Mouse (Mus musculus) forebrain, embryonic 16.5 days (tissue): Measurements from ENCODE around the gene Zfp992. TPM values are rescaled to one million over a fixed set of nuclear protein-coding genes. Genes with fewer than 3 reads are reported as not detected.
"Not testable (repeated sequence)": the region's sequence is repeated elsewhere in the genome, so short reads cannot be mapped to it uniquely, and the experiment has no call there.

ENCODE experiments used
- ATAC-seq: fragments of 200-750 bp; cut with Nextera tagmentation; 2 replicates; pipeline ENCODE4 v1.8.0; 2017; ENCODE audit warnings: mild to moderate bottlenecking, moderate library complexity
- H3K27ac ChIP-seq: fragments of 300-500 bp; sonication (generic); 2 replicates; pipeline ENCODE4 v1.5.1; 2014; ENCODE audit warnings: low read length, control low read depth
- H3K27me3 ChIP-seq: fragments of 300-500 bp; sonication (generic); replicated peaks from 2 replicates; pipeline ENCODE4 v1.6.1; 2014; ENCODE audit warnings: low read length; ENCODE audit not compliant: control insufficient read depth, insufficient read depth
- H3K36me3 ChIP-seq: fragments of 300-500 bp; sonication (generic); 2 replicates; pipeline ENCODE4 v1.6.1; 2014; ENCODE audit not compliant: control insufficient read depth, insufficient read depth
- H3K4me1 ChIP-seq: fragments of 300-500 bp; sonication (generic); replicated peaks from 2 replicates; pipeline ENCODE4 v1.6.1; 2014; ENCODE audit warnings: low read length; ENCODE audit not compliant: control insufficient read depth, insufficient read depth
- H3K4me2 ChIP-seq: fragments of 300-500 bp; sonication (generic); 2 replicates; pipeline ENCODE4 v1.6.1; 2014; ENCODE audit warnings: mild to moderate bottlenecking, low read length, control low read depth
- H3K4me3 ChIP-seq: fragments of 300-500 bp; sonication (generic); replicated peaks from 2 replicates; pipeline ENCODE4 v1.5.1; 2014; ENCODE audit warnings: mild to moderate bottlenecking, low read length, control low read depth
- H3K9ac ChIP-seq: fragments of 300-500 bp; sonication (generic); replicated peaks from 2 replicates; pipeline ENCODE4 v1.6.1; 2014; ENCODE audit warnings: low read depth, low read length, control low read depth
- H3K9me3 ChIP-seq: fragments of 300-500 bp; sonication (generic); 2 replicates; pipeline ENCODE4 v1.6.1; 2016; ENCODE audit warnings: low read length; ENCODE audit not compliant: control insufficient read depth
- WGBS: fragments of 180-500 bp; shearing (Covaris S2); extraction: QIAGEN DNeasy Blood & Tissue Kit; methylation state at CpG from one replicate; pipeline ENCODE4 v1.1.7; 2014; 5-methylcytosine and 5-hydroxymethylcytosine counted together
- polyA plus RNA-seq: library from polyadenylated mRNA; unstranded; fragments of >200 nt; fragmentation: Nextera tagmentation; extraction: Ambion mirVana; gene quantifications from 2 replicates; pipeline ENCODE4 v1.2.1, GENCODE M21; 2015

Zfp992 gene
- 1.7 and 1.8 TPM in 2 replicates for polyA plus RNA-seq

DNA sequence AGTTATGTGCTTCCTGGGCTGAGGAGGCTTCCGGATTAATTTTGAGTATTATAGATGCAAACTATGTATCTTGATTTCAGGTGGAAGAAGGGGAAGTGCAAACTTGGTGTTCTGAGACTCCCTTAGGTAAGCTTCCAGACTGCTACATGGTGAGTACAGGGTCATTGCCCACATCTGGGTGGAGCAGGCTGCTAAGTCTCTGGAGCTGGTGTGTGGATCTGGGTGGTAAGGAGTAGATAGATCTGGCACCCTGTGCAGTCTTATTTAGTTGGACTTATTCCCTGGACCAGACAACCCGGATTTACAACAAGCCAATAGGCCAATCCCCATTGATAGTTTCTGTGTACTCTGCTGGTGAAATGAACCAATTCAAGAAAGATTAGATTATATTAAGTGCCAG lies at the start of gene Zfp992:
Zfp992 (plus strand) TSS at position 74 of the 400 bp plus-strand sequence.
- H3K4me2 ChIP-seq, H3K9ac ChIP-seq, H3K27me3 ChIP-seq, H3K36me3 ChIP-seq, H3K4me1 ChIP-seq, ATAC-seq, H3K4me3 ChIP-seq, H3K27ac ChIP-seq: not testable (repeated sequence)
- 91% methylated on average over 2 of the region's 2 CpGs for WGBS
- peaks cover 20% of the 10 kb centered on the region for H3K9me3 ChIP-seq

DNA sequence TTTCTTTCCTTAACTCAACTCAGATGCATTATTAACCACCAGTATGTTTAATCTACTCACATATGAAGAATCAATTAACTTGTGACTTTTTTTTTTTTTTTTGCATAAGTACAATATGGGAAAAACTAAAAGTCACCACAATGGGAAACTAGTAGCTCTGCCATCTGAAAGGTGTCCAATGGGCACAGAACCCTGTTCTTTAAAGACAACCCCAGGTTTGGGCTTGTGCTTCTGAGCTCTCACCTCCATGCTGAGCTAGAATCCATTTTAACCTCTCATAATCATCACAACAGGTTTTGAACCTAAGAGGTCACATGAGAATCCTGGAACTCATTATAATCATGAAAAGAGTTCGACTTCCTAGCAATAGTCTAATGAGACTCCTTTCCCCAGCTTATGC lies 19.4 kb upstream of the Zfp992 start:
- ATAC-seq, H3K4me1 ChIP-seq, H3K27me3 ChIP-seq, H3K9ac ChIP-seq, H3K4me2 ChIP-seq, H3K36me3 ChIP-seq, H3K4me3 ChIP-seq, H3K27ac ChIP-seq: not testable (repeated sequence)
- peaks cover 14% of the 10 kb centered on the region for H3K9me3 ChIP-seq
- WGBS: 0% methylated on average over 1 of the region's 1 CpGs

DNA sequence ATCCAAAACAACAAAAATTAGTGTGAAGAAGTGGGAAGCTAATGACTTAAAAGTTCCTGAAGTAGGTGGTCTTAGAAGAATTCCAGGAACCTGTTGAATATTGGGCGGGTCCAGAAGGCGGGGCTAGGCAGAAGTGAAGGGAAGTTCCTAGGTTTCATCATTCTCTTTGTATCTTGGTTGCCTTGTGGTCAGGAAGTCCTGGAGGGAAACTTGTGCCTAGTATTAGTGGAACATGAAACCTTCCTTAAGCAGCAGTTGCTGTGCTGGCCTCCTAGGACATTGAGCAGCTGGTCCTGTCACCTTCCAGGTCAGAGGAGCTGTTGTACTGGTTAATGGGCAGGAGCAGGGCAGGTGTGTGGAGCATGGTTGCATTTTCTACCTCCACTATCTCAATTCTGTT lies 17.9 kb upstream of the Zfp992 start:
- H3K9ac ChIP-seq, H3K36me3 ChIP-seq, H3K4me2 ChIP-seq, H3K4me1 ChIP-seq, H3K4me3 ChIP-seq, H3K27me3 ChIP-seq, ATAC-seq, H3K27ac ChIP-seq: not testable (repeated sequence)
- H3K9me3 ChIP-seq: peaks cover 17% of the 10 kb centered on the region
- 64% methylated on average over 2 of the region's 2 CpGs for WGBS

DNA sequence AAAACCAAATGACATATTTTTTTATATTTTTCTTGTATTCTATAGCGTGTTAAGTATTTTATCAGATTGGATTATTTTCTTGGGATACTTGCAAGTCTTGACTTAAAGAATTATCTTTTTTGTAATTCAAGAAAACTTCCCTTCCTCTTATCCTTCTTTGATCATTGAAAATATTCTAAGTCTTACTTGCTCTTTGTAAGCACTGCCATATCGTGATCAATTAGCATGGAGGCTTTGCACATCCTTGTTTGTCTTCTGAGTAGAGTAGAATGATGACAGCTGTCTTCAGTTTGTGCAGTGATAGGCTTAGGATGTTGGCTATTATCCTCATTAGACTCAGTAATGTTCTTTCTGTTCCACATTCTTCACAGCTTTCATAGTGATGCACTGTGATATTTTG lies 13.3 kb upstream of the Zfp992 start:
- H3K36me3 ChIP-seq, H3K4me3 ChIP-seq, H3K27me3 ChIP-seq, ATAC-seq, H3K9ac ChIP-seq, H3K4me1 ChIP-seq, H3K27ac ChIP-seq, H3K4me2 ChIP-seq: not testable (repeated sequence)
- 87% methylated on average over 2 of the region's 2 CpGs for WGBS
- peaks cover 12% of the 10 kb centered on the region for H3K9me3 ChIP-seq

DNA sequence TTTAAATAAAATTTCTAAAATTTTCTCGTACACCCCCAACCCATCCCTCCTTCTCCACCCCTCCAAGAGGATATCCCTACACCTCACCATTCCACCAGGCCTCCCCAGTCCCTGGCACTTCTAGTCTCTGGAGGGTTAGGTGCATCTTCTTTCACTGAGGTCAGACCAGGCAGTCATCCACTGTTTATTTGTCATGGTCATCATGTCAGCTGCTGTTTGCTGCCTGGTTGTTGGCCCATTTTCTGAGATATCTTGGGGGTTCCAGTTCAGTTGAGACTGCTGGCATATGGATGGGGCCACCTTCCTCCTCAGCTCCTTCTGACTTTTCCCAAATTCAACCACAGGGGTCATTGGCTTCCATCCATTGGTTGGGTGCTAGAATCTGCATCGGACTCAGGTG lies 11.6 kb upstream of the Zfp992 start:
- not testable (repeated sequence) for ATAC-seq, H3K36me3 ChIP-seq, H3K4me3 ChIP-seq, H3K9ac ChIP-seq, H3K27ac ChIP-seq, H3K27me3 ChIP-seq, H3K4me1 ChIP-seq, H3K4me2 ChIP-seq
- peaks cover 11% of the 10 kb centered on the region for H3K9me3 ChIP-seq
- WGBS: 81% methylated on average over 1 of the region's 2 CpGs

DNA sequence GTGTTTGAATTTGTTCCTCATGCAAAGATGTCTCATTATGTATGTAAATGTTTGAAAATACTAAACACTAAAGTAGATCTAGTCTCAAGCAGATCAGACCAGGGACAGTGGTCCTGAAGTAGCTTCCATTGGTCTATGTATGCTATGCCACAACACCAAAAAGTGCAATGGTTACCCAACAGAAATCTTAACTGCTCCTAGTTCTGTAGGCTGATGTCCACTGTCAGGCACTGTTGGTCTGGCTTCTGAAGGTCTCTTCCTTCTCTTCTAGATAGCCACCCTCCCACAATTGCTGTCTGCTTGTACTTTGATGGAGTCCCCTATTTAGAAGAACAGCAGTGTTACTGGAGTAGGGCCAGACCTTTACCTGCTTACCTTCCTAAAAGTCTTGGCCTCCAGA lies 4.5 kb upstream of the Zfp992 start:
- H3K36me3 ChIP-seq, H3K27ac ChIP-seq, H3K9ac ChIP-seq, H3K4me1 ChIP-seq, ATAC-seq, H3K27me3 ChIP-seq, H3K4me2 ChIP-seq, H3K4me3 ChIP-seq: not testable (repeated sequence)
- H3K9me3 ChIP-seq: peaks cover 15% of the 10 kb centered on the region

DNA sequence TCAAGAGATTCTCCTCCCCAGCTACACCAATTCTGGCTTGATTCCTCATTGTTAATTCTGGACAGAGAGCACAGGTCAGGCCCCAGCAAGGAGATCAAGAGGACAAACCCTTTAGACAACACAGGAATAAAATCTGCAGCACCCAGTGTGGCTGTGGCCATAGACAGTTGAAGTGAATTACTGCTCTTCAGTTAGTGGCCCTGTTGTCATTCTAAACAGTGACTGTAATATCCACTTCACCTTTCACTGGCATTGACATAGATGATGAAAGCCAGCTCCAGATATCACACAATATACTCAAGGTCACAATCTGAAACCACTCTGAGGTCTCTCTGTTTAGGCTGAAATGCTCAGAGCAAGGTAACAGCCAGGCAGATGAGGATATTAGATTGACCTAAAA lies 3.7 kb upstream of the Zfp992 start:
- not testable (repeated sequence) for H3K27me3 ChIP-seq, H3K4me2 ChIP-seq, H3K4me3 ChIP-seq, H3K36me3 ChIP-seq, H3K4me1 ChIP-seq, H3K27ac ChIP-seq, ATAC-seq, H3K9ac ChIP-seq
- H3K9me3 ChIP-seq: peaks cover 15% of the 10 kb centered on the region

DNA sequence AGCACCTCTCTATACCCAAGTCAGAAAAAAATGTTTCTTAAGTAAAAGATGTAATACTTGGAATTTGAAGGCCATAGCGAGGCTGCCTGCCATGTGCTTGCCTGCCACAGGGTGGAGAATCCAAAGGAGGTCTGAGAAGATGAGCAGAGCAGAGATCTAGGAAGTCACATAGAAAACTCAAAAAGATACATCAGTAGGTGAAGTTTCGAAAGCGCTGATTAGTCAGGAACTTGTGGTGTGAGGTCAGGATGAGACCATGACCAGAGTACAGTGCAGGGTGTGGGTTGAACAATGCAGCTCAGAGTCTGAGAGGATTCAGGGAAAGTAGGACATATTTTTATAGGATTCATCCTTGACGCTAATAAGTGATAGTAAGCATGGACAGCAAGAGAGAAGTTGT lies 2.7 kb upstream of the Zfp992 start:
- ATAC-seq, H3K9ac ChIP-seq, H3K4me3 ChIP-seq, H3K36me3 ChIP-seq, H3K4me2 ChIP-seq, H3K27ac ChIP-seq, H3K4me1 ChIP-seq, H3K27me3 ChIP-seq: not testable (repeated sequence)
- peaks cover 15% of the 10 kb centered on the region for H3K9me3 ChIP-seq
- 78% methylated on average over 4 of the region's 4 CpGs for WGBS

DNA sequence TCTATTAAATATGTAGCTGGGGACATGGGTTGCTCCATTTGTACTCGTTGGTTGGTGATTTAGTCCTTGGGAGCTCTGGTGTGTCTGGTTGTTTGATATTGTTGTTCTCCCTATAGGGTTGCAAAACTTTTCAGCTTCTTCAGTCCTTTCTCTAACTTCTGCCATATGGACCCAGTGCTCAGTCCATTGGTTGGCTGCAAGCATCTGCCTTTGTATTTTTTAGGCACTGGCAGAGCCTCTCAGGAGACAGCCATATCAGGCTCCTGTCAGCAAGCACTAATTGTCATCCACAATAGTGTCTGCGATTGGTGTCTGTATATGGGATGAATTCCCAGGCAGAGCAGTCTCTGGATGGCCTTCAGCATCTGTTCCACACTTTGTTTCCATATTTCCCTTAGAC lies 1.8 kb upstream of the Zfp992 start:
- H3K4me2 ChIP-seq, H3K27ac ChIP-seq, H3K27me3 ChIP-seq, ATAC-seq, H3K36me3 ChIP-seq, H3K4me1 ChIP-seq, H3K4me3 ChIP-seq, H3K9ac ChIP-seq: not testable (repeated sequence)
- WGBS: 87% methylated on average over 2 of the region's 2 CpGs
- H3K9me3 ChIP-seq: peaks cover 13% of the 10 kb centered on the region

DNA sequence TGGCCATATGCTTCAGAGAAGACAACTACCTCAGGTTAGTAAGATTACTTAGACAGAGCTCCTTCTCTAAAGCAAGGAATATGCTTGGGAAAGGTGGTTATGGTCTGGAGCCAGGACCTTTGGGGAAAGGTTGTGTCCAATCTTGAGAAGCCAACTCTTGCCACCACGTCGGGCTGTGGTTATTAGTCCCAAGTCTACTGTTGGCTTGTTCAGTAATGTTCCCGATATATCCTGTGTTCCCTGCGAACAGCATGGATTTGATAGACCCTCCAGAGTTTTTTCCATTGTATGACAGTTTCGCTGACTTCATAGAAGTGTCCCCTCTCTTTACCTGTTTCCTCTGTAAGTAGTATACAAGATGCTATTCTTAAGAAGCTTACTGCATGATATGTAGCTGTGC lies 888 bp downstream of the Zfp992 start:
- H3K27ac ChIP-seq, H3K4me3 ChIP-seq, H3K27me3 ChIP-seq, ATAC-seq, H3K36me3 ChIP-seq, H3K4me2 ChIP-seq, H3K9ac ChIP-seq, H3K4me1 ChIP-seq: not testable (repeated sequence)
- 83% methylated on average over 5 of the region's 5 CpGs for WGBS
- H3K9me3 ChIP-seq: peaks cover 23% of the 10 kb centered on the region
